Mouse (Mus musculus) heart, embryonic 14.5 days (tissue): Measurements from ENCODE around the gene Mrpl48. TPM values are rescaled to one million over a fixed set of nuclear protein-coding genes. Genes with fewer than 3 reads are reported as not detected.
"Not testable (repeated sequence)": the region's sequence is repeated elsewhere in the genome, so short reads cannot be mapped to it uniquely, and the experiment has no call there.

Experiments
- ATAC-seq: fragments of 200-750 bp; cut with Nextera tagmentation; 2 replicates; pipeline ENCODE4 v1.8.0; 2017; ENCODE audit warnings: low read depth, moderate TSS enrichment; ENCODE audit not compliant: insufficient number of reproducible peaks, insufficient read depth, low FRiP score
- H3K27ac ChIP-seq, 2 experiments: fragments of 200-500 bp in 1 of 2; fragments of 300-500 bp in 1 of 2; sonication (generic) in 1 of 2; replicated peaks in 1 of 2; 2 replicates each; pipeline ENCODE4 v1.5.1; 2012 to 2014; ENCODE audit warnings: low read depth in 2 of 2, low read length in 2 of 2, control low read depth in 1 of 2, mild to moderate bottlenecking in 1 of 2, mixed read lengths in 1 of 2; ENCODE audit not compliant: control insufficient read depth in 1 of 2, insufficient read depth in 1 of 2
- H3K27me3 ChIP-seq: fragments of 300-500 bp; sonication (generic); 2 replicates; pipeline ENCODE4 v1.6.1; 2014; ENCODE audit warnings: mild to moderate bottlenecking, low read length, control low read depth; ENCODE audit not compliant: control insufficient read depth, insufficient read depth
- H3K36me3 ChIP-seq: fragments of 300-500 bp; sonication (generic); 2 replicates; pipeline ENCODE4 v1.6.1; 2014; ENCODE audit warnings: mild to moderate bottlenecking, control low read depth, low read length, mixed read lengths; ENCODE audit not compliant: control insufficient read depth, insufficient read depth
- H3K4me1 ChIP-seq, 2 experiments: fragments of 200-500 bp in 1 of 2; fragments of 300-500 bp in 1 of 2; sonication (generic) in 1 of 2; 2 replicates each; pipeline ENCODE4 v1.6.1; 2012 to 2014; ENCODE audit warnings: low read length in 2 of 2, control low read depth in 1 of 2, mixed read lengths in 1 of 2; ENCODE audit not compliant: control insufficient read depth in 2 of 2, insufficient read depth in 2 of 2
- H3K4me2 ChIP-seq: fragments of 300-500 bp; sonication (generic); 2 replicates; pipeline ENCODE4 v1.6.1; 2014; ENCODE audit warnings: mild to moderate bottlenecking, low read length
- H3K4me3 ChIP-seq, 2 experiments: fragments of 200-500 bp in 1 of 2; fragments of 300-500 bp in 1 of 2; sonication (generic) in 1 of 2; 2 replicates each; pipeline ENCODE4 v1.5.1; 2012 to 2014; ENCODE audit warnings: low read length in 2 of 2, mild to moderate bottlenecking in 2 of 2, control low read depth in 1 of 2, low read depth in 1 of 2, moderate library complexity in 1 of 2; ENCODE audit not compliant: control insufficient read depth in 1 of 2, insufficient read depth in 1 of 2
- H3K9ac ChIP-seq: fragments of 300-500 bp; sonication (generic); 2 replicates; pipeline ENCODE4 v1.6.1; 2014; ENCODE audit warnings: mild to moderate bottlenecking, low read length
- H3K9me3 ChIP-seq: fragments of 300-500 bp; sonication (generic); 2 replicates; pipeline ENCODE4 v1.6.1; 2016; ENCODE audit warnings: low read length, control low read depth; ENCODE audit not compliant: control insufficient read depth
- WGBS: fragments of 180-500 bp; shearing (Covaris S2); extraction: QIAGEN DNeasy Blood & Tissue Kit; methylation state at CpG from one replicate; pipeline ENCODE4 v1.1.7; 2014; 5-methylcytosine and 5-hydroxymethylcytosine counted together
- polyA plus RNA-seq: library from polyadenylated mRNA; unstranded; fragments of >200 nt; fragmentation: Nextera tagmentation; extraction: Ambion mirVana; gene quantifications from 2 replicates; pipeline ENCODE4 v1.2.1, GENCODE M21; 2014

Mrpl48 gene
- polyA plus RNA-seq, 1 experiment from 2014 or later: 101 TPM

DNA sequence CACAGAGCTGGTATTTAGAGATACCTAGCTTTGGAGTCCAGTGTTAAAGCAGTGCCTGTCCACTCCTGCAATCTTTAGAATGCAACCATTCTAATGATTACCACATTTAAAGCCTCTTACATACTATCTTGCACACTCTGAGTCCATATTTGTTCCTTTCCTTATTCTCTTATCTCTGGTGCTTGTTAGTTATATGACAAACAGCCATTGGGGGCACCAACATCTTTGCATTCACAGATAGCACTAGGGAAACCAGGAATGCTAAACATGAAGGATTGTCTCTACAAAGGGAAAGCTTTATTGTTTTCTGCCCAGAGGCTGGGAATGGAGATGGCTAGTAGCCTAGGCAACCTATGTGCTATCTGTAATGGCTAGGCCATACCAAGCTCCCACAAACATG lies 38.2 kb downstream of the Mrpl48 start:
- no peak for ATAC-seq
- Histone ChIP-seq H3K36me3 (peaks cover 39% of the 10 kb centered on the region), H3K27ac (no peak overlapping the region)

DNA sequence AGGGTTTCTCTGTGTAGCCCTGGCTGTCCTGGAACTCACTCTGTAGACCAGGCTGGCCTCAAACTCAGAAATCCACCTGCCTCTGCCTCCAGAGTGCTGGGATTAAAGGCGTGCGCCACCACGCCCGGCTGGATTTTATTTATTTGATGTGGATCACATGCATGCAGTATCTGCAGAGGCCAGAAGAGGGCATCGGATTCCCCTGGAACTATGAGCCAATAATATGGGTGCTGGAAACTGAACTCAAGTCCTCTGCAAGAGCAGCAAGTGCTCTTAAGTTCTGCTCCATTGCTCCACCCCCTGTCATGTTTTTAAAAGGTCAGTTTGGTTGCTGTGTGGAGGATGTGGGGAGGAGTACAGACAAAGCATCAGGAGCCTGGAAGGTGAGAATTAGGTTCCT lies 40.9 kb downstream of the Mrpl48 start:
- H3K4me1 ChIP-seq, H3K27me3 ChIP-seq, H3K27ac ChIP-seq, ATAC-seq, H3K9ac ChIP-seq, H3K4me2 ChIP-seq, H3K4me3 ChIP-seq, H3K9me3 ChIP-seq: not testable (repeated sequence)
- WGBS: 78% methylated on average over 5 of the region's 5 CpGs
- peaks cover 41% of the 10 kb centered on the region for H3K36me3 ChIP-seq

More for the DNA sequence above, 38.2 kb downstream of the Mrpl48 start:
- Histone ChIP-seq H3K4me1 (no peaks in the 10 kb centered on the region), H3K9ac (no peak overlapping the region), H3K4me2 (no peak overlapping the region), H3K9me3 (no peaks in the 10 kb centered on the region), H3K27me3 (no peaks in the 10 kb centered on the region), H3K4me3 (no peak overlapping the region)

DNA sequence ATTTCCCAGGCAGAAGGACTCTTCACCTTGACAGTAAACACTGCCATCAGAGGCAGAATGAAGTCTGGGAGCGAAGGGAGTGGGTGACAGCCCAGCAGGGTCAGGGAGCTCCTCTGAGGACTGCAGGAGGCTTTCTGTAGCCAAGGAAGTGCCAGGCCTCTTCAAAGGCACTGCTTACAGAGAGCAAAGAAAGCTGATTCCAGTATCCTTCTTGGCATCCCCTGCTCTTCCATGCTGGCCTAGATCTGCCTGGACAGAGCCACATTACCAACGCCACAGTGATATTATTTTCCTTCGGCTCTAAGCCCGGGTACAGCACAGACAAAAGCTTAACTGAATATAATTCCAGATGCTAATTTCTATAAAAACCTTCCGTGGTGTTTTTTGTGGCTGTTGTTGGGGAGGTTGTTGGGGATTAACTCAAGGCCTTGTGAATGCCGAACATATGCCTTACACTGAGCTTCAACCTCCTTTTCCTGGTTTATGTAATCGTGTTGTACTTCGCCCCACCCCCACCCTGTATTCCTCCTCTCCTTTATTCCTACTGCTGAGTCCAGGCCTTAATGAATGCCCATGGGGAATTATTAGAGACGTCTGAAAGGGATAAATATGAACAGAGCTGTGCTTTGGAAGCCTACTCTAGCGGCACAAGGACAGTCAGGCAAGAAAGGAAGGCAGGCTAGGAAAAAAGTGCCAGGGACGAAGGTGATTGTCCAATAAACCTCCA lies 46.1 kb downstream of the Mrpl48 start:
- Histone ChIP-seq H3K36me3 (peaks cover 36% of the 10 kb centered on the region), H3K9ac (no peak overlapping the region), H3K4me2 (no peak overlapping the region), H3K27ac (no peak overlapping the region), H3K27me3 (no peaks in the 10 kb centered on the region), H3K4me1 (peaks cover 0 to 6% of the 10 kb centered on the region in 2 experiments; a peak in 3 of 4 replicates), H3K4me3 (no peak overlapping the region), H3K9me3 (no peaks in the 10 kb centered on the region)
- 80% methylated on average over 11 of the region's 11 CpGs for WGBS
- no peak for ATAC-seq

DNA sequence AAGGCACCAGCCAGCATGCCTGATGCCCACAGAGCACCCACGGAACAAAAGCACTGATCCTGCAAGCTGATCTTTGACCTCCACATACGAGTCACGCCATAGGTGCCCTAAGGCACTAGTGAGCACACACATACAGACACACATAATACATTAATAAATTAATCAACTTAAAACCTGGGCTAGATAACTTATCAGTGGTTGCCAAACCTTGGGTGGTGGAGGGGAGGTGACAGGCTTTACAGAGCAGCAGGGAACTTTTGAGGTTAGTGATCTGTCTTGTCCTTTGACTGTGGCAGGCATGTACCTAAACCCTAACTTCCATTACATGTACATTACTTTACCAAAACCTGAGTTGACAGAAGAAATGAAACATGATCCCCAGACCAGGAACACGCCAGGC lies 48.8 kb downstream of the Mrpl48 start:
- Histone ChIP-seq H3K4me1 (peaks cover 7 to 18% of the 10 kb centered on the region in 2 experiments), H3K27ac (no peak overlapping the region), H3K4me2 (no peak overlapping the region), H3K9me3 (no peaks in the 10 kb centered on the region), H3K36me3 (peaks cover 24% of the 10 kb centered on the region), H3K27me3 (no peaks in the 10 kb centered on the region), H3K9ac (no peak overlapping the region), H3K4me3 (no peak overlapping the region)
- 82% methylated on average over 4 of the region's 4 CpGs for WGBS
- ATAC-seq: no peak

DNA sequence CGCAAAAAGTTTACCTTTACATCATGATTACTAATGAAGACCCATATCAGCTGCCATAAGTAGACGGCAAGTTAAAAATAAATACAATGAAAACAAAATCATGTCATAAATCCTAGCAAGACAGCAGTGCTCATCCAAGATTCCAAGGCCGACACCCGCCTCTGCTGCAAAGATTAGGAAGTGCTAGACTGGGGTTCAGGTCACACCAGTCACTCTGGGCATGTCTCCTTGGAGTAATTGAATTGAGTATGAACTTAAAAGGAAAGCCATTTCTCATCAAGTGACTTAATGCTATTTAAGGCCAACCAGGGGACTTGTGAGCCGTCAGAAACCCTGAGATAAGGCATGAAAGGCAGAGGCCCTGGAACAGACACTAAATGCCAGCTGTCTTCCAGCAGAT lies 50.9 kb downstream of the Mrpl48 start:
- Histone ChIP-seq H3K9me3 (no peaks in the 10 kb centered on the region), H3K4me2 (no peak overlapping the region), H3K9ac (no peak overlapping the region), H3K4me1 (peaks cover 7 to 18% of the 10 kb centered on the region in 2 experiments), H3K36me3 (peaks cover 18% of the 10 kb centered on the region), H3K27me3 (no peaks in the 10 kb centered on the region), H3K27ac (peak overlapping the region in 1 of 2 experiments; percentile 41; a peak in 2 of 4 replicates), H3K4me3 (no peak overlapping the region)
- ATAC-seq: no peak
- 42% methylated on average over 5 of the region's 5 CpGs for WGBS

DNA sequence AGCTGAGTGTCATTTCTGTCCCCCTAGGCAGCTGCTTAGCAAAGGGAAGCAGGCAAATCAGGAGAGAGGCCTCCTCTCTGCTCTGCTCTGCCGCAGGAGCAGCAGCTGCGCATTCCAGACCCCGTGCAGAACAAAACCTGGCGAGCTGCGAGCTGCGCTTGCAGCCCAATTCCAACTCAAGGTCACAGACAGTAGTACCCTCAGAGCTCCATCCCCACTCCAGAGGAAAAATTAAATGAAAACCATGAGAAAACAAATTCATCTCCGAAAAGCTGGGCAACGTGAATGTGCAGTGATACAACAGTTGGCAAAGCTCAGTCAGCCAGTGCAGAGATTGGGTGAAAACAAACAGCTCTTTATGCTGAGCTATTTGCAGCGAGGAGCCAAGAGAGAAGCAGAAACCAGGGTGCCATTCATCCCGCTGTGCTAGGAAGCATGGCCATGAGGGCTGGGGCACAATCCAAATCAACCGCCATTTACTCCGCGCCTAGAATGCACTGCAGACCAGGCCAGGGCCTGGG lies 52.6 kb downstream of the Mrpl48 start:
- peaks cover 7 to 22% of the 10 kb centered on the region in 2 experiments for H3K4me1 ChIP-seq
- H3K9ac ChIP-seq: peak overlapping the region; percentile 61
- H3K4me2 ChIP-seq: peak overlapping the region; percentile 51
- H3K4me3 ChIP-seq: no peak overlapping the region
- H3K27ac ChIP-seq: peak overlapping the region; percentile 97 to 98
- H3K27me3 ChIP-seq: no peaks in the 10 kb centered on the region
- H3K36me3 ChIP-seq: peaks cover 20% of the 10 kb centered on the region
- WGBS: 25% methylated on average over 13 of the region's 13 CpGs
- H3K9me3 ChIP-seq: no peaks in the 10 kb centered on the region
- peak; percentile 83 for ATAC-seq

DNA sequence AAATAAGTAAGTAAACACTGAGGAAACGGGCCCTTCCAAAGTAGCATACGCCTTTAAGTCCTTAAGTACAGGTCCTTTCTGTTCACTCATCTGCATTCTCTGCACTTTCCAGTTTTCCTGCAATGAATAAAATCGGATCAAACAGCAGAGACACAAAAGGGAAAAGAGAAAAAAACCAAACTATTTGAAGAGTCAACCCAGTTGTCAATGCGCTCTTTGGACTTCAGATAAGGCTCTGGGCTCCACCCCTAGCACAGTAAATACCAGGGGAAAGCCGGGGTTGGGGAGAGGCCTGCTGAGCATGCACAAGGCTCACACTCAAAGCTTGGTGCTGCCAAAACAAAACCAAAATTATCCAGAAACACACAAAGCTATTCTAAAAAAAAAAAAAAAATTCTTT lies 53.2 kb downstream of the Mrpl48 start:
- ATAC-seq: peak; percentile 54; the same call in 1 of the 2 replicates
- peak overlapping the region; percentile 58; the same call in 1 of the 2 replicates for H3K9ac ChIP-seq

More for the DNA sequence above, 53.2 kb downstream of the Mrpl48 start:
- WGBS: 42% methylated on average over 5 of the region's 5 CpGs
- Histone ChIP-seq H3K4me2 (no peak overlapping the region), H3K4me1 (peaks cover 7 to 27% of the 10 kb centered on the region in 2 experiments), H3K36me3 (peaks cover 22% of the 10 kb centered on the region), H3K27ac (peak overlapping the region; percentile 97 to 98), H3K9me3 (no peaks in the 10 kb centered on the region), H3K27me3 (no peaks in the 10 kb centered on the region), H3K4me3 (no peak overlapping the region)
